24 mouse cellular contexts compared by ENCODE assay signal in the genomic region with DNA sequence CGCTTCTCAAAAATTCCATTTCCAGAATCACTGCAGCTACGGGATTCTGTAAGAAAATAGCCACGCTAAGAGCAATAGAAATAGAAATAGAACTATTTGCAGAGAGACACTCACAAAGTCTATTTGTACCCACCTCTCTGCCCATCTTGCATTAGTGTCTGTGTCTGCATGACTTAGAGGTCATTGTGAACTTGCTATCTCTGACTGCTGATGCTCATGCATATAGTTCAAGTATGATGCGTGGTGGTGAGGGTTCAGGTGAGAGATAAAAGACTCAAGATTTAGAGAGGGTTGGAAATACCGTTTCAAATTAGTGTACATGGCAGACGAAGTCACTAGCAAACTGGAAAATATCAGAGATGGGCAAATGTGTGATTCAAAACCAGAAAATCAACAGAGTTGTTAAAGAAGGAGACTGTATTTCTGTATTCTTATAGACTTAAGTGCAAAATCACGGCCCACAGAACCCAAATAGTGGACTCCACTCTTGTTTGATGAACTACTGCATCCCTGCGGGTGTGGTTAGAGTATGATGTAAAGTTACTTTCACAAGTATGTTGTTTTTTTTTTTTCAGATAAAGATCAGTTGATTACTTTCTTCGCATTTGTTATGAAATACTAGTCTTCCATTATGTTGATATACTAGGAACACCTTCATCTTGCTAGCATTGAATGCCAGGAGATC. TPM values are rescaled to one million over a fixed set of nuclear protein-coding genes. Genes with fewer than 3 reads are reported as not detected.
A peak's percentile ranks its signal among the peaks of the same experiment; 100 is the strongest.
DNase-seq lines count a peak whose midpoint lies in the region; ATAC-seq and TF ChIP-seq lines count a peak whose summit lies in the region.
"Had no signal": no experiment of that assay in that cellular context is flagged by ENCODE, and none has a peak within 500 bp of the region (broad histone marks: within the 10 kb centered on the region; RNA-seq: fewer than 3 reads in every experiment).

No protein-coding gene starts in this region.

- no peak for DNase-seq in spleen, adult 2 months (ENCODE audit: low read depth in 1 of 2, low spot score in 2 of 2)
- no peak for DNase-seq in spleen, postnatal 36 days (ENCODE audit: low spot score in 2 of 2)
- peak; percentile 88 for DNase-seq in induced T-regulatory cell, adult 2 months (ENCODE audit: low read depth)
- DNase-seq in kidney, postnatal 14 days: no peak
- no peak for DNase-seq in thymus, postnatal 10 days (ENCODE audit: low spot score in 2 of 2)
- DNase-seq: adrenal gland, postnatal 10 days; adrenal gland, postnatal 36 days; cerebellum, adult 18-20 months; cerebellum, adult 9-10 months; cerebellum, postnatal 14 days; gastrocnemius, postnatal 25 days had no signal

- TF ChIP-seq CTCF in spleen, adult 2 months (IDR thresholded peaks at IDR 0.05; ENCODE audit: extremely low read depth, insufficient read depth, insufficient read length, insufficient replicate concordance): no peak

- peak; percentile 13 for ATAC-seq in CD4-positive, CD25-positive, alpha-beta regulatory T cell, adult 4 months
- ATAC-seq in megakaryocyte progenitor cell, adult 5-6 weeks (replicated peaks; ENCODE audit: poor library complexity): no peak
- ATAC-seq: forebrain, embryonic 15.5 days; intestine, postnatal 0 days had no signal

- H3K36me3 ChIP-seq in spleen, adult 2 months (ENCODE audit: control insufficient read depth, insufficient read depth, low read length): no peaks in the 10 kb centered on the region
- H3K36me3 ChIP-seq: embryonic facial prominence, embryonic 12.5 days; embryonic facial prominence, embryonic 15.5 days; forebrain, embryonic 15.5 days; hindbrain, embryonic 12.5 days; hindbrain, embryonic 15.5 days had no signal

- no peak for TF ChIP-seq POLR2A in spleen, adult 2 months (IDR thresholded peaks at IDR 0.05; ENCODE audit: low read depth, low read length)

- H3K4me3 ChIP-seq in spleen, adult 2 months (ENCODE audit: extremely low read depth, insufficient read depth, insufficient read length): no peak overlapping the region
- H3K4me3 ChIP-seq: embryonic facial prominence, embryonic 12.5 days; embryonic facial prominence, embryonic 15.5 days; forebrain, embryonic 15.5 days; hindbrain, embryonic 12.5 days; hindbrain, embryonic 15.5 days had no signal

- H3K27ac ChIP-seq in spleen, adult 2 months (ENCODE audit: insufficient read depth, low read length): peak overlapping the region; percentile 51; the same call in 1 of the 2 replicates
- H3K27ac ChIP-seq: embryonic facial prominence, embryonic 12.5 days; embryonic facial prominence, embryonic 15.5 days; forebrain, embryonic 15.5 days; hindbrain, embryonic 12.5 days; hindbrain, embryonic 15.5 days had no signal

- peaks cover 16% of the 10 kb centered on the region for H3K4me1 ChIP-seq in spleen, adult 2 months (ENCODE audit: control insufficient read depth, insufficient read depth, insufficient read length)
- H3K4me1 ChIP-seq: embryonic facial prominence, embryonic 12.5 days; forebrain, embryonic 15.5 days had no signal

- WGBS in spleen, adult 2 months: 76% methylated on average over 9 of the region's 9 CpGs

- no peaks in the 10 kb centered on the region for H3K27me3 ChIP-seq in spleen, adult 2 months (ENCODE audit: control insufficient read depth, insufficient read depth, low read length)
- H3K27me3 ChIP-seq: embryonic facial prominence, embryonic 12.5 days; embryonic facial prominence, embryonic 15.5 days; forebrain, embryonic 15.5 days; hindbrain, embryonic 12.5 days; hindbrain, embryonic 15.5 days had no signal

RNA-seq across cellular contexts. Expression of a gene that starts 35.5 kb away (rescaled TPM):
- 4.4 and 5.0 TPM in 2 replicates for polyA plus RNA-seq in spleen, adult 2 months (2012; rRNA removed)
- polyA plus RNA-seq in CD4-positive, CD25-positive, alpha-beta regulatory T cell, adult 4 months (2017; shearing (Covaris generic)): 100 to 1,000 TPM; 220 to 231 TPM
- 128 and 146 TPM in 2 replicates for total RNA-seq in megakaryocyte progenitor cell, adult 5-6 weeks (2015)
- 109 and 150 TPM in 2 replicates for total RNA-seq in megakaryocyte progenitor cell, adult 5-6 weeks (2017)
- total RNA-seq: gastrocnemius, adult 8-10 months had no signal
- polyA plus RNA-seq: C2C12; embryonic facial prominence, embryonic 12.5 days; forebrain, embryonic 11.5 days; forebrain, embryonic 15.5 days; heart, embryonic 11.5 days; heart, postnatal 0 days; hindbrain, embryonic 12.5 days; hindbrain, embryonic 15.5 days had no signal

RNA-seq across cellular contexts. Expression of a gene that starts 59.3 kb away (rescaled TPM):
- 47.0 and 47.4 TPM in 2 replicates for polyA plus RNA-seq in spleen, adult 2 months (2012; rRNA removed)
- polyA plus RNA-seq in CD4-positive, CD25-positive, alpha-beta regulatory T cell, adult 4 months (2017; shearing (Covaris generic)): 10 to 100 TPM in 1 of 2 experiments, 1 to 10 TPM in 1; 7.8 to 11.7 TPM
- 16.8 and 26.4 TPM in 2 replicates for total RNA-seq in megakaryocyte progenitor cell, adult 5-6 weeks (2015)
- 101 and 118 TPM in 2 replicates for total RNA-seq in megakaryocyte progenitor cell, adult 5-6 weeks (2017)
- polyA plus RNA-seq: forebrain, embryonic 11.5 days; heart, embryonic 11.5 days; hindbrain, embryonic 12.5 days had no signal

Comparison
In these comparisons a context has a peak if more than half of its experiments do, and no peak if none do; other contexts are left out.
1. RNA of a gene that starts 35.5 kb away (polyA plus RNA-seq): 220 to 231 TPM in CD4-positive, CD25-positive, alpha-beta regulatory T cell, adult 4 months; 4.4 to 5.0 TPM in spleen, adult 2 months; every median in the first group is over 10 times any median in the second.